In genomic region chr2:22758310-22758972, GRCm38 (mm10) we compare ENCODE assay signal across 9 mouse cellular contexts. TPM values are rescaled to one million over a fixed set of nuclear protein-coding genes. Genes with fewer than 3 reads are reported as not detected.
DNase-seq lines count a peak whose midpoint lies in the region; ATAC-seq and TF ChIP-seq lines count a peak whose summit lies in the region.
"Had no signal": no experiment of that assay in that cellular context is flagged by ENCODE, and none has a peak within 500 bp of the region (broad histone marks: within the 10 kb centered on the region; RNA-seq: fewer than 3 reads in every experiment).

No protein-coding gene starts in this region.

- H3K4me2 ChIP-seq in forebrain, embryonic 11.5 days (ENCODE audit: low read depth, low read length, severe bottlenecking) = no peak overlapping the region
- H3K4me2 ChIP-seq in hindbrain, embryonic 11.5 days (replicated peaks; ENCODE audit: low read depth, low read length) = no peak overlapping the region
- H3K4me2 ChIP-seq: heart, embryonic 13.5 days had no signal

- TF ChIP-seq POLR2A in spleen, adult 2 months (IDR thresholded peaks at IDR 0.05; ENCODE audit: low read depth, low read length) = no peak

- POLR2A ChIA-PET in Patski (lab: Charles Lee) = no interaction called here

- no peaks in the 10 kb centered on the region for H3K4me1 ChIP-seq in forebrain, embryonic 11.5 days (replicated peaks; ENCODE audit: control insufficient read depth, insufficient read depth, low read length)
- no peaks in the 10 kb centered on the region for H3K4me1 ChIP-seq in forebrain, embryonic 10.5 days
- no peaks in the 10 kb centered on the region for H3K4me1 ChIP-seq in hindbrain, embryonic 11.5 days (replicated peaks; ENCODE audit: control insufficient read depth, insufficient read depth, low read length)
- H3K4me1 ChIP-seq in spleen, adult 2 months (ENCODE audit: control insufficient read depth, insufficient read depth, insufficient read length) = no peaks in the 10 kb centered on the region; the same call in 1 of the 2 replicates
- H3K4me1 ChIP-seq: heart, embryonic 13.5 days had no signal

- CTCF ChIA-PET in Patski (lab: Charles Lee) = interaction anchor here (0.8 to 1.0 kb wide), 3 partner anchors 9 to 107 kb away, joined by 3 to 4 read pairs (median 3); no protein-coding TSS in a partner anchor

- peak; percentile 71; the same call in 1 of the 2 replicates for ATAC-seq in forebrain, embryonic 11.5 days (replicated peaks; ENCODE audit: low FRiP score)
- peak; percentile 61 for ATAC-seq in Patski
- ATAC-seq in hindbrain, embryonic 11.5 days (ENCODE audit: low FRiP score) = peak; percentile 61; the same call in 1 of the 2 replicates

- H3K9me3 ChIP-seq in forebrain, embryonic 11.5 days (ENCODE audit: control insufficient read depth, low read length) = no peaks in the 10 kb centered on the region
- no peaks in the 10 kb centered on the region for H3K9me3 ChIP-seq in forebrain, embryonic 10.5 days
- H3K9me3 ChIP-seq in hindbrain, embryonic 11.5 days (ENCODE audit: control insufficient read depth, low read length) = no peaks in the 10 kb centered on the region
- H3K9me3 ChIP-seq: heart, embryonic 13.5 days had no signal

- no peak overlapping the region for H3K9ac ChIP-seq in forebrain, embryonic 11.5 days (ENCODE audit: low read length)
- no peak overlapping the region for H3K9ac ChIP-seq in hindbrain, embryonic 11.5 days (ENCODE audit: low read depth, low read length)
- H3K9ac ChIP-seq: heart, embryonic 13.5 days had no signal

- WGBS in forebrain, embryonic 11.5 days = 43% methylated on average over 6 of the region's 6 CpGs
- WGBS in forebrain, embryonic 10.5 days = 41% methylated on average over 6 of the region's 6 CpGs
- WGBS in hindbrain, embryonic 11.5 days = 45% methylated on average over 6 of the region's 6 CpGs
- WGBS in spleen, adult 2 months = 39% methylated on average over 6 of the region's 6 CpGs

- peak; percentile 61 for DNase-seq in forebrain, embryonic 11.5 days (ENCODE audit: low spot score)
- no peak for DNase-seq in forebrain, embryonic 10.5 days (ENCODE audit: extremely low spot score, low spot score)
- no peak for DNase-seq in Patski (ENCODE audit: low read depth, low spot score)
- peak; percentile 74 for DNase-seq in embryo, embryonic 10 days (ENCODE audit: low spot score)
- peak; percentile 74 for DNase-seq in hindbrain, embryonic 11.5 days (ENCODE audit: low spot score)
- peak; percentile 16 to 84 for DNase-seq in layer of hippocampus, adult 18-20 months (ENCODE audit: low spot score in 2 of 2)
- DNase-seq in lung, postnatal 14 days = peak; percentile 81
- peak in 1 of 2 experiments; percentile 71 for DNase-seq in spleen, adult 2 months (ENCODE audit: low read depth in 1 of 2, low spot score in 2 of 2)

- H3K27ac ChIP-seq in forebrain, embryonic 11.5 days (ENCODE audit: low read depth, low read length) = no peak overlapping the region
- H3K27ac ChIP-seq in forebrain, embryonic 10.5 days = no peak overlapping the region
- H3K27ac ChIP-seq in hindbrain, embryonic 11.5 days (ENCODE audit: low read depth, low read length) = no peak overlapping the region
- H3K27ac ChIP-seq in spleen, adult 2 months (ENCODE audit: insufficient read depth, low read length) = no peak overlapping the region
- H3K27ac ChIP-seq: heart, embryonic 13.5 days had no signal

- in situ Hi-C loops in Patski (cut with MboI; ENCODE audit: low pct_unique_long_range_greater_than_20kb) = no loop called here

- H3K27me3 ChIP-seq in forebrain, embryonic 11.5 days (ENCODE audit: control insufficient read depth, insufficient read depth, low read length) = no peaks in the 10 kb centered on the region
- H3K27me3 ChIP-seq in forebrain, embryonic 10.5 days (ENCODE audit: poor library complexity, severe bottlenecking) = no peaks in the 10 kb centered on the region
- H3K27me3 ChIP-seq in Patski = no peaks in the 10 kb centered on the region
- H3K27me3 ChIP-seq in hindbrain, embryonic 11.5 days (ENCODE audit: control insufficient read depth, insufficient read depth, low read length) = no peaks in the 10 kb centered on the region
- no peaks in the 10 kb centered on the region for H3K27me3 ChIP-seq in spleen, adult 2 months (ENCODE audit: control insufficient read depth, insufficient read depth, low read length)
- H3K27me3 ChIP-seq: heart, embryonic 13.5 days had no signal

- peak; percentile 67 for TF ChIP-seq CTCF in Patski (IDR thresholded peaks at IDR 0.05)
- peak; percentile 60; the same call in 1 of the 2 replicates for TF ChIP-seq CTCF in spleen, adult 2 months (IDR thresholded peaks at IDR 0.05; ENCODE audit: extremely low read depth, insufficient read depth, insufficient read length, insufficient replicate concordance)

- H3K36me3 ChIP-seq in forebrain, embryonic 11.5 days (ENCODE audit: control insufficient read depth, insufficient read depth, low read length) = no peaks in the 10 kb centered on the region
- H3K36me3 ChIP-seq in forebrain, embryonic 10.5 days (replicated peaks) = no peaks in the 10 kb centered on the region
- no peaks in the 10 kb centered on the region for H3K36me3 ChIP-seq in hindbrain, embryonic 11.5 days (ENCODE audit: control insufficient read depth, insufficient read depth, low read length)
- H3K36me3 ChIP-seq in spleen, adult 2 months (ENCODE audit: control insufficient read depth, insufficient read depth, low read length) = no peaks in the 10 kb centered on the region
- H3K36me3 ChIP-seq: heart, embryonic 13.5 days had no signal

- no peak overlapping the region for H3K4me3 ChIP-seq in forebrain, embryonic 11.5 days (ENCODE audit: low read depth, low read length)
- H3K4me3 ChIP-seq in forebrain, embryonic 10.5 days = no peak overlapping the region
- no peak overlapping the region for H3K4me3 ChIP-seq in hindbrain, embryonic 11.5 days (ENCODE audit: low read depth, low read length)
- no peak overlapping the region for H3K4me3 ChIP-seq in spleen, adult 2 months (ENCODE audit: extremely low read depth, insufficient read depth, insufficient read length)
- H3K4me3 ChIP-seq: heart, embryonic 13.5 days had no signal

RNA-seq across cellular contexts. Expression of gene Apbb1ip, which starts 15.5 kb away (rescaled TPM):
- polyA plus RNA-seq in forebrain, embryonic 11.5 days (2014; fragmentation: Nextera tagmentation; extraction: Ambion mirVana) = 0.53 and 0.76 TPM in 2 replicates
- 0.70 and 0.95 TPM in 2 replicates for polyA plus RNA-seq in forebrain, embryonic 10.5 days (2016; fragmentation: Nextera tagmentation; extraction: Ambion mirVana)
- polyA plus RNA-seq in Patski (2021) = not detected
- polyA plus RNA-seq in hindbrain, embryonic 11.5 days (2014; fragmentation: Nextera tagmentation; extraction: Ambion mirVana) = 0.81 and 1.2 TPM in 2 replicates
- 1 to 10 TPM; 5.1 to 6.2 TPM for total RNA-seq in layer of hippocampus, adult 18-20 months (2021)
- polyA plus RNA-seq in spleen, adult 2 months (2012; rRNA removed) = 24.8 and 28.0 TPM in 2 replicates

Comparison
In these comparisons a context has a peak if more than half of its experiments do, and no peak if none do; other contexts are left out.
1. DNase-seq: peak in forebrain, embryonic 11.5 days (single experiment), embryo, embryonic 10 days (single experiment), hindbrain, embryonic 11.5 days (single experiment), layer of hippocampus, adult 18-20 months (2 of 2) and lung, postnatal 14 days (single experiment); none in forebrain, embryonic 10.5 days (single experiment) and Patski (single experiment).
2. RNA of gene Apbb1ip, which starts 15.5 kb away (polyA plus RNA-seq): 24.8 to 28.0 TPM in spleen, adult 2 months; 0.81 to 1.2 TPM in hindbrain, embryonic 11.5 days, 0.70 to 0.95 TPM in forebrain, embryonic 10.5 days, 0.53 to 0.76 TPM in forebrain, embryonic 11.5 days and not detected in Patski (single experiment); every median in the first group is over 10 times any median in the second.
3. Peak in every context shown above with its lines, with median percentiles within 50 percentile points of each other: ATAC-seq.